Mouse (Mus musculus) kidney, embryonic 16.5 days (tissue): ENCODE data around the gene Hist1h2ad. TPM values are rescaled to one million over a fixed set of nuclear protein-coding genes. Genes with fewer than 3 reads are reported as not detected.
"Not testable (repeated sequence)": the region's sequence is repeated elsewhere in the genome, so short reads cannot be mapped to it uniquely, and the experiment has no call there.

Source experiments
- ATAC-seq: fragments of 200-750 bp; cut with Nextera tagmentation; 2 replicates; pipeline ENCODE4 v1.8.0; 2017; ENCODE audit warnings: moderate TSS enrichment; ENCODE audit not compliant: low FRiP score, low TSS enrichment
- H3K27ac ChIP-seq: fragments of 300-500 bp; sonication (generic); 2 replicates; pipeline ENCODE4 v1.5.1; 2014; ENCODE audit warnings: low read length
- H3K27me3 ChIP-seq: fragments of 300-500 bp; sonication (generic); 2 replicates; pipeline ENCODE4 v1.6.1; 2014; ENCODE audit warnings: low read length, control low read depth, mixed read lengths; ENCODE audit not compliant: insufficient read depth
- H3K36me3 ChIP-seq: fragments of 300-500 bp; sonication (generic); 2 replicates; pipeline ENCODE4 v1.6.1; 2014; ENCODE audit warnings: low read length, control low read depth, mixed read lengths; ENCODE audit not compliant: insufficient read depth
- H3K4me1 ChIP-seq: fragments of 300-500 bp; sonication (generic); 2 replicates; pipeline ENCODE4 v1.6.1; 2014; ENCODE audit warnings: low read length, control low read depth, mixed read lengths; ENCODE audit not compliant: insufficient read depth
- H3K4me2 ChIP-seq: fragments of 300-500 bp; sonication (generic); replicated peaks from 2 replicates; pipeline ENCODE4 v1.6.1; 2014; ENCODE audit warnings: low read depth, low read length
- H3K4me3 ChIP-seq: fragments of 300-500 bp; sonication (generic); 2 replicates; pipeline ENCODE4 v1.5.1; 2014; ENCODE audit warnings: mild to moderate bottlenecking, low read length
- H3K9ac ChIP-seq: fragments of 300-500 bp; sonication (generic); replicated peaks from 2 replicates; pipeline ENCODE4 v1.6.1; 2014; ENCODE audit warnings: low read length
- H3K9me3 ChIP-seq: fragments of 300-500 bp; sonication (generic); 2 replicates; pipeline ENCODE4 v1.6.1; 2016; ENCODE audit warnings: low read length, control low read depth
- WGBS: fragments of 180-500 bp; shearing (Covaris S2); extraction: QIAGEN DNeasy Blood & Tissue Kit; methylation state at CpG from one replicate; pipeline ENCODE4 v1.1.7; 2014; 5-methylcytosine and 5-hydroxymethylcytosine counted together
- microRNA-seq: library from miRNA; unstranded; fragments of <30 nt; microRNA quantifications from one replicate; pipeline ENCODE4, GENCODE M21; 2016
- polyA plus RNA-seq: library from polyadenylated mRNA; unstranded; fragments of >200 nt; fragmentation: Nextera tagmentation; extraction: Ambion mirVana; gene quantifications from 2 replicates; pipeline ENCODE4 v1.2.1, GENCODE M21; 2015

Gene Hist1h2ad
- polyA plus RNA-seq, 1 experiment from 2014 or later: 3.0 TPM

DNA sequence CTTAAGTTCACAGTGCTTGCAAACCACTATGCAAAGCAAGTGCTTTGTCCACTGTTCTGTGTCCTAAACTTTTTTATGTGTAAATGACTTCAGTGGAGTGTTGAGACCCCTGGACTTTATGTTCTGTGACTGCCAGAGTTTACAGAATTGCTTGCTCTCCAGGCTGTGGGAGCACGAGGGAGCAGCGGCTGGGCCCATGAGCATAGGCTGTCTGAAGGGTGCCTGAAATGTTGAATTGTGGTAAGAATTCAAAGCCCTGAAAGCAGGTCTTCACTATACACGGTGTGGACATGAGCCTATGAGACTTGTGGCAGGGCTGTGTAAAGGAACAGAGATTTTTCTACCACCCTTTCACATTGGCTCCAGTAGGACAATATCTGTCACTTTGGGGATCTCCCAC lies 37.5 kb downstream of the Hist1h2ad start:
- Histone ChIP-seq H3K36me3 (no peaks in the 10 kb centered on the region), H3K4me2 (no peak overlapping the region), H3K4me1 (no peaks in the 10 kb centered on the region), H3K9ac (no peak overlapping the region), H3K9me3 (no peaks in the 10 kb centered on the region), H3K27me3 (no peaks in the 10 kb centered on the region), H3K4me3 (no peak overlapping the region), H3K27ac (0 out of 2 replicates have a peak overlapping the region, but pooled peaks have one; percentile 43)
- peak; percentile 35; the same call in 1 of the 2 replicates for ATAC-seq
- WGBS: 58% methylated on average over 3 of the region's 3 CpGs

- Histone ChIP-seq H3K4me3 (peak overlapping the region; percentile 62), H3K27me3 (no peaks in the 10 kb centered on the region), H3K36me3 (no peaks in the 10 kb centered on the region), H3K4me2 (peak overlapping the region; percentile 70), H3K9ac (peak overlapping the region; percentile 86), H3K27ac (peak overlapping the region; percentile 97), H3K9me3 (no peaks in the 10 kb centered on the region), H3K4me1 (peaks cover 9% of the 10 kb centered on the region)
- WGBS: 50% methylated on average over 12 of the region's 12 CpGs
- ATAC-seq: no peak
These were observed 46.0 kb downstream of the Hist1h2ad start for GRCm38 (mm10) chr13:23620056-23620732.

DNA sequence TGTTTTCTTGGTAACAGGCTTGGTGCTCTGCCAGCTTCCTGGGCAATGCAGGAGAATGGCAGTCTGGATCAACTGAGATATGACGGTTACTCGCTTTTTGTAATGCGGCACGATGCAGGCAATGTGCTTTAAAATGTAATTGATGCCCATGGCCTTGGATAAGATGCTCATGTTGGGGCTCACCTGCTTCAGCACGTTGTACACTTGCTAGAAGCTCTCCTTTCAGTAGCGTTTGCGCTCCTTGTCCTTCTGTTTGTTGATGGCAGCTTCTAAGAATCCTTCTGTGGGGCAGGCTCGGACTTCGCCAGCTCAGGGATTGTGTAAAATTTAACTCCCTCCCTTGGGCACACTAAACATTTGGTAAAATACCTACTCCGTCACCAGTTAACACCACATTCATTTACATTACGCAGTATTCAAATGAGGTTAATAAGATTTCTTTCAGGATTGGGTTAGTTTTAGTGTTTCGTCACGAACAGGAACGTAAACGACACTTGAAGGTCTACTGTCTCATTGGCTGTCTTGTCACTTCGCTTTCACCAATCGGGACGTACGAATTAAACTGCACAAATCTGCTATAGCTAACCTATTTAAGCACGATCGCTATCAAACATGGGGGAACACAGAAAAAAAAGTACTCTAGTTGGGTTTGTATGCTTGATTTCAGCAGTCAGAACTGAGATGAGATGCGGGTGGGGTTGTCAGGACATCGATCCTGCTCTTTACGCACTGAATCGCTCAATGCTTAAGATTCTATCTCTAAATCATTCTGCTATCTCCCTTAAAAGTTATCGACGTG lies 46.8 kb downstream of the Hist1h2ad start, which contains the start of gene Hist1h2be:
Gene Hist1h2be (minus strand): TSS at position 392 of the 799 bp plus-strand sequence.
- Histone ChIP-seq H3K27ac (peak within 1 kb of the TSS; percentile 97), H3K4me1 (peaks cover 9% of the 10 kb centered on the region), H3K9me3 (no peaks in the 10 kb centered on the region), H3K4me3 (peak within 1 kb of the TSS; percentile 62), H3K4me2 (peak within 1 kb of the TSS; percentile 70), H3K27me3 (no peaks in the 10 kb centered on the region), H3K36me3 (no peaks in the 10 kb centered on the region), H3K9ac (peak within 1 kb of the TSS; percentile 86)
- ATAC-seq: peak; percentile 88
- WGBS: under 1% methylated on average over 27 of the region's 27 CpGs

DNA sequence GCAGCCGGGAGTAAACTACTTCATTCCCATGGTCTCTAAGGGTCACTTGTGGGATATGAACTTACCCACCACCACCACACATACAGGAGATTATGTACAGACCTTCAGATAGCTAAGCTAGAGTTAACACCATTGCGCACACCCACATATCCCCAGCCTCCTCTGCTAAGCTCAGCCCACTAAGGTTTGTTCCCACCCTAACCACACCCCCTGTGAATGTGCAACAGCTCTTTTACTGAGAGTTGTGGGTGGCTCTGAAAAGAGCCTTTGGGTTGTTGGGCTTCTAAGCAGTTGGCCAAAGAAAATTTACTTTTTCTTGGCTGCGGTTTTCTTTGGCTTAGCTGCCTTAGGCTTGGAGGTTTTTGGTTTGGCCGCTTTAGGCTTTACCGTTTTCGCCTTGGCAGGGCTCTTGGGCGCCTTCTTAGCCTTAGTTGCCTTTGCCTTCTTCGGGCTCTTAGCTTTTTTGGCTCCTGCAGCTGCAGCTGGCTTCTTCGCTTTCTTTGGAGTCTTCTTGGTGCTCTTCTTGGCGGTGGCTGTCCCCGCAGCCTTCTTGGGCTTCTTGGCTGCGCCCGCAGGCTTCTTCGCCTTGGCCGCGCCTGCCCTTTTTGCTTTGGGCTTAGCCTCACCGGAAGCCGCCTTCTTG lies 47.5 kb downstream of the Hist1h2ad start:
- Histone ChIP-seq H3K4me1 (peaks cover 9% of the 10 kb centered on the region), H3K9ac (peak overlapping the region; percentile 86), H3K9me3 (no peaks in the 10 kb centered on the region), H3K27ac (peak overlapping the region; percentile 97), H3K27me3 (no peaks in the 10 kb centered on the region), H3K4me2 (peak overlapping the region; percentile 70), H3K36me3 (no peaks in the 10 kb centered on the region), H3K4me3 (peak overlapping the region; percentile 62)
- peak; percentile 91 for ATAC-seq
- under 1% methylated on average over 18 of the region's 18 CpGs for WGBS

- peak within 1 kb of the TSS; percentile 62 for H3K4me3 ChIP-seq
- WGBS: under 1% methylated on average over 52 of the region's 53 CpGs
- not testable (repeated sequence) for H3K36me3 ChIP-seq
These were observed 48.0 kb downstream of the Hist1h2ad start, which contains the start of gene Hist1h1e for GRCm38 (mm10) chr13:23622175-23622671. TSS of gene Hist1h1e (minus strand) at chr13:23622558.

DNA sequence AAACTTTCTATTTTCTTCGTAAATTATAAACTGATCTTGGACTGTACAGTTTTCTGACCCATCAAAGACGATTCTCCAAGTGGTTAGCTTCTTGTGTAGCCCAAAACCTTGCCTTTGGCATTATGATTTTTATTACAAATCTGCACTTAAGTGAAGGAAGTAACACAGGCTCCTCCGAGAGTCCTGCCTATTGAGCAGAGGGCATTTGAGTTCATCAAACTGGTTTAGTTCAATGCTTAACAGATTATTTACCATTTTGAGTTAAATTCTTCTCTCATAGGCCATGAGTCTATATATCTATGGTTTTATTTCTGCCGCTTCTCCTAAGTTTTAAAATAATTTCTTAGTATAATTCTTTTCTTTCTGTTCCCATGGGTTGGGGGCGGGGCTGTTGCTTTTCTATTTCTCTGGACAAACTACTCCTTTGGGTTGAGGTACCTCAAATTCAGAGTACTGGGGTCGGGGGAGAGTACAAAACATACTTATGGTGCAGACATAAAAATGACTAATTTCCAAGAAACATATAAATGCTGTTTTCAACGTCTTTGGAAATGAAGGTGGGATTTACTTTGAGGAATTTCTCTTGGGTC lies 48.8 kb downstream of the Hist1h2ad start:
- Histone ChIP-seq H3K9ac (peak overlapping the region; percentile 86), H3K27ac (peak overlapping the region; percentile 97), H3K9me3 (no peaks in the 10 kb centered on the region), H3K27me3 (no peaks in the 10 kb centered on the region), H3K4me1 (peaks cover 9% of the 10 kb centered on the region), H3K4me3 (peak overlapping the region; percentile 62), H3K36me3 (no peaks in the 10 kb centered on the region), H3K4me2 (peak overlapping the region; percentile 70)
- ATAC-seq: no peak
- WGBS: 26% methylated on average over 7 of the region's 7 CpGs

More at GRCm38 (mm10) chr13:23622175-23622671, 48.0 kb downstream of the Hist1h2ad start, which contains the start of gene Hist1h1e:
- Histone ChIP-seq H3K27ac (peak within 1 kb of the TSS; percentile 97), H3K9ac (peak within 1 kb of the TSS; percentile 86), H3K4me2 (peak within 1 kb of the TSS; percentile 70)
- H3K4me1 ChIP-seq, H3K27me3 ChIP-seq, H3K9me3 ChIP-seq: not testable (repeated sequence)
- ATAC-seq: peak; percentile 92

Small RNA genes lying within 50 kb of the gene (microRNA-seq; reads per million reads assigned to microRNA genes)
- gene Gm44297 (not detected), gene Gm44359 (not detected), gene Gm44394 (not detected)

Other genes with a start within 250 kb of the Hist1h2ad start
- gene Zfp322a, start 205.2 kb upstream of the Hist1h2ad start, polyA plus RNA-seq: 49.9 and 54.0 TPM in 2 replicates
- 13.7 and 14.6 TPM in 2 replicates for gene Abt1, start 150.5 kb upstream of the Hist1h2ad start, polyA plus RNA-seq
- 0.08 and 0.11 TPM in 2 replicates for gene Btn1a1, start 108.5 kb upstream of the Hist1h2ad start, polyA plus RNA-seq
- 0.50 and 0.54 TPM in 2 replicates for gene Btn2a2, start 85.5 kb upstream of the Hist1h2ad start, polyA plus RNA-seq
- 4.5 and 5.6 TPM in 2 replicates for gene Hist1h4h, start 43.3 kb upstream of the Hist1h2ad start, polyA plus RNA-seq
- 4.3 TPM in 2 replicates for gene Hist1h2af, start 40.5 kb upstream of the Hist1h2ad start, polyA plus RNA-seq
- gene Hist1h3g, start 39.0 kb upstream of the Hist1h2ad start, polyA plus RNA-seq: 4.6 and 6.0 TPM in 2 replicates
- gene Hist1h2bh, start 31.0 kb upstream of the Hist1h2ad start, polyA plus RNA-seq: 0.64 and 0.92 TPM in 2 replicates
- gene Hist1h3f, start 30.3 kb upstream of the Hist1h2ad start, polyA plus RNA-seq: 0.54 and 0.82 TPM in 2 replicates
- 1.5 and 2.0 TPM in 2 replicates for gene Hist1h4f, start 22.7 kb upstream of the Hist1h2ad start, polyA plus RNA-seq
- 0.37 and 0.55 TPM in 2 replicates for gene Hist1h1d, start 21.1 kb upstream of the Hist1h2ad start, polyA plus RNA-seq
- 4.7 TPM in 2 replicates for gene Hist1h3e, start 12.0 kb upstream of the Hist1h2ad start, polyA plus RNA-seq
- 57.3 and 57.7 TPM in 2 replicates for gene Hist1h2ae, start 3.2 kb upstream of the Hist1h2ad start, polyA plus RNA-seq
- gene Hist1h2bg, start 3.0 kb upstream of the Hist1h2ad start, polyA plus RNA-seq: 8.5 and 9.1 TPM in 2 replicates
- gene Hist1h2bf, start 185 bp upstream of the Hist1h2ad start, polyA plus RNA-seq: 4.3 and 4.4 TPM in 2 replicates
- gene Hist1h3d, start 1.4 kb downstream of the Hist1h2ad start, polyA plus RNA-seq: 6.1 and 6.6 TPM in 2 replicates
- gene Hist1h4d, start 7.2 kb downstream of the Hist1h2ad start, polyA plus RNA-seq: 102 TPM in 2 replicates
- gene Hist1h2be, start 46.7 kb downstream of the Hist1h2ad start, polyA plus RNA-seq: 3.2 and 3.3 TPM in 2 replicates
- gene Hist1h1e, start 48.2 kb downstream of the Hist1h2ad start, polyA plus RNA-seq: 14.7 and 15.9 TPM in 2 replicates
- 1.3 and 1.6 TPM in 2 replicates for gene Hist1h2ac, start 109.6 kb downstream of the Hist1h2ad start, polyA plus RNA-seq
- gene Hist1h2bc, start 109.8 kb downstream of the Hist1h2ad start, polyA plus RNA-seq: 72.4 and 78.3 TPM in 2 replicates
- gene Hist1h1t, start 121.4 kb downstream of the Hist1h2ad start, polyA plus RNA-seq: 0.26 TPM in 1 of 2 replicates, not detected in the other
- gene Hist1h4c, start 124.1 kb downstream of the Hist1h2ad start, polyA plus RNA-seq: 4.5 and 5.9 TPM in 2 replicates
- gene Hfe, start 136.5 kb downstream of the Hist1h2ad start, polyA plus RNA-seq: 9.3 and 9.4 TPM in 2 replicates
- 25.6 and 28.3 TPM in 2 replicates for gene Hist1h1c, start 164.4 kb downstream of the Hist1h2ad start, polyA plus RNA-seq
- gene Hist1h3c, start 171.2 kb downstream of the Hist1h2ad start, polyA plus RNA-seq: 6.8 and 9.7 TPM in 2 replicates
- gene Hist1h2bb, start 172.4 kb downstream of the Hist1h2ad start, polyA plus RNA-seq: 2.1 and 2.5 TPM in 2 replicates
- gene Hist1h2ab, start 176.7 kb downstream of the Hist1h2ad start, polyA plus RNA-seq: 33.6 and 37.8 TPM in 2 replicates
- 8.8 and 13.2 TPM in 2 replicates for gene Hist1h3b, start 177.9 kb downstream of the Hist1h2ad start, polyA plus RNA-seq
- 4.6 and 6.0 TPM in 2 replicates for gene Hist1h4b, start 182.6 kb downstream of the Hist1h2ad start, polyA plus RNA-seq
- gene Hist1h4a, start 186.8 kb downstream of the Hist1h2ad start, polyA plus RNA-seq: 0.90 TPM in 1 of 2 replicates, not detected in the other
- 6.1 and 7.8 TPM in 2 replicates for gene Hist1h3a, start 188.0 kb downstream of the Hist1h2ad start, polyA plus RNA-seq
- 0.91 and 1.7 TPM in 2 replicates for gene Hist1h1a, start 189.3 kb downstream of the Hist1h2ad start, polyA plus RNA-seq
- gene Trim38, start 195.5 kb downstream of the Hist1h2ad start, polyA plus RNA-seq: not detected in 2 replicates
- 0.39 TPM in 1 of 2 replicates, not detected in the other for gene Slc17a2, start 232.6 kb downstream of the Hist1h2ad start, polyA plus RNA-seq